Mouse (Mus musculus): Measurements from ENCODE around the gene Gm3376. TPM values are rescaled to one million over a fixed set of nuclear protein-coding genes. Genes with fewer than 3 reads are reported as not detected.

Gm3376 gene
- polyA plus RNA-seq (2015; fragmentation: Nextera tagmentation; extraction: Ambion mirVana): not detected in 2 replicates

GRCm38 (mm10) chrY:3771373-3771772 lies at the start of gene Gm3376:
Gene Gm3376 (plus strand): TSS chrY:3771673.

